Mouse (Mus musculus) bone marrow, adult 2 months (tissue): ENCODE results near the gene Nucks1.

Source experiments
- CTCF ChIP-seq: fragments of 200-500 bp; IDR thresholded peaks from 2 replicates; pipeline ENCODE4 v1.5.1; 2011; ENCODE audit warnings: low read length, control low read depth; ENCODE audit not compliant: control insufficient read depth, insufficient read depth
- POLR2A ChIP-seq: fragments of 200-500 bp; IDR thresholded peaks from 2 replicates; pipeline ENCODE4 v1.6.1; 2011; ENCODE audit warnings: low read depth, mild to moderate bottlenecking, control low read depth, low read length, borderline replicate concordance; ENCODE audit not compliant: control insufficient read depth

- TF ChIP-seq POLR2A (no peak), CTCF (no peak)
These were observed 7.1 kb upstream of the Nucks1 start for GRCm38 (mm10) chr1:131903251-131903650.
